Mouse (Mus musculus) midbrain, embryonic 12.5 days (tissue): ENCODE measurements around the gene Sox30. TPM values are rescaled to one million over a fixed set of nuclear protein-coding genes. Genes with fewer than 3 reads are reported as not detected.

Source experiments
- ATAC-seq: fragments of 200-750 bp; cut with Nextera tagmentation; 2 replicates; pipeline ENCODE4 v1.8.0; 2017; ENCODE audit warnings: low read depth, moderate TSS enrichment, moderate library complexity; ENCODE audit not compliant: low FRiP score
- H3K27ac ChIP-seq: fragments of 300-500 bp; sonication (generic); replicated peaks from 2 replicates; pipeline ENCODE4 v1.5.1; 2016; ENCODE audit warnings: mild to moderate bottlenecking
- H3K27me3 ChIP-seq: fragments of 300-500 bp; sonication (generic); 2 replicates; pipeline ENCODE4 v1.6.1; 2016; ENCODE audit warnings: mild to moderate bottlenecking
- H3K36me3 ChIP-seq: fragments of 300-500 bp; sonication (generic); 2 replicates; pipeline ENCODE4 v1.6.1; 2016
- H3K4me1 ChIP-seq: fragments of 300-500 bp; sonication (generic); 2 replicates; pipeline ENCODE4 v1.6.1; 2016
- H3K4me2 ChIP-seq: fragments of 300-500 bp; sonication (generic); replicated peaks from 2 replicates; pipeline ENCODE4 v1.6.1; 2016; ENCODE audit warnings: mild to moderate bottlenecking, moderate library complexity
- H3K4me3 ChIP-seq: fragments of 300-500 bp; sonication (generic); 2 replicates; pipeline ENCODE4 v1.5.1; 2016; ENCODE audit warnings: mild to moderate bottlenecking
- H3K9ac ChIP-seq: fragments of 300-500 bp; sonication (generic); replicated peaks from 2 replicates; pipeline ENCODE4 v1.6.1; 2016; ENCODE audit warnings: mild to moderate bottlenecking, moderate library complexity
- H3K9me3 ChIP-seq: fragments of 300-500 bp; sonication (generic); 2 replicates; pipeline ENCODE4 v1.6.1; 2016; ENCODE audit warnings: mild to moderate bottlenecking
- WGBS: fragments of 180-500 bp; shearing (Covaris S2); methylation state at CpG from one replicate; pipeline ENCODE4 v1.1.7; 2016; 5-methylcytosine and 5-hydroxymethylcytosine counted together
- polyA plus RNA-seq: library from polyadenylated mRNA; unstranded; fragments of >200 nt; fragmentation: Nextera tagmentation; extraction: Ambion mirVana; gene quantifications from 2 replicates; pipeline ENCODE4 v1.2.1, GENCODE M21; 2016

The Sox30 gene
- polyA plus RNA-seq, 1 experiment from 2014 or later: 0.37 TPM

DNA sequence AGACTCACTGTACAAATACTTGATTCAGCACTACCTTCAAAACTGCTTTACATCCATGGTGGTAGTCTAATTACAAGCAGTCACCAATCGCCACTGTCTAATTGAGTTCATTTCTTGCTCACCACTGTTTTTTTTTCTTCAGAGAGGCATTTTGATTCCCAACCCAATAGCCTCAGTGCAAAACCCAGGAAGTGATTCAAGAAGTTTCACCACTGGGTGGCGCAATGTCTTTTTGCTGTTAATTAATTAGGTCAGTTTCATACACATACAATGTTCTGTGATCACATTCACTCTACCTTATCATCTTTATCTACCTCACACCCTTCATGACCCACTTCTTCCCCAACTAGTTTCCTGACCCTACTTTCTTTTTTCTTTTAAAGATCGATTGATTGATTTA lies 20.5 kb upstream of the Sox30 start:
- Histone ChIP-seq H3K9ac (no peak overlapping the region), H3K4me1 (no peaks in the 10 kb centered on the region), H3K4me2 (no peak overlapping the region), H3K36me3 (no peaks in the 10 kb centered on the region), H3K4me3 (no peak overlapping the region), H3K27me3 (no peaks in the 10 kb centered on the region), H3K9me3 (no peaks in the 10 kb centered on the region), H3K27ac (no peak overlapping the region)
- no peak for ATAC-seq
- WGBS: 80% methylated on average over 3 of the region's 3 CpGs

DNA sequence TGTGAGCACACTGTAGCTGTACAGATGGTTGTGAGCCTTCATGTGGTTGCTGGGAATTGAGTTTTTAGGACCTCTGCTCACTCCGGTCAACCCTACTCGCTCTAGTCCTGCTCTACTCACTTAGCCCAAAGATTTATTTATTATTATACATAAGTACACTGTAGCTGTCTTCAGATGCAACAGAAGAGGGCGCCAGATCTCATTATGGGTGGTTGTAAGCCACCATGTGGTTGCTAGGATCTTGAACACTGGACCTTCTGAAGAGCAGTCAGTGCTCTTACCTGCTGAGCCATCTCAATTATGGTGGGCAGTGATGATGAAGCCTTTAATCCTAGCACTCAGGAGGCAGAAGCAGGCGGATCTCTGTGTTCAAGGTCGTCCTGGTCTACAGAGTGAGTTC lies 20.1 kb upstream of the Sox30 start:
- Histone ChIP-seq H3K4me1 (no peaks in the 10 kb centered on the region), H3K4me3 (no peak overlapping the region), H3K9me3 (no peaks in the 10 kb centered on the region), H3K36me3 (no peaks in the 10 kb centered on the region), H3K4me2 (no peak overlapping the region), H3K27me3 (no peaks in the 10 kb centered on the region), H3K27ac (no peak overlapping the region), H3K9ac (no peak overlapping the region)
- no peak for ATAC-seq
- WGBS: 80% methylated on average over 5 of the region's 5 CpGs

DNA sequence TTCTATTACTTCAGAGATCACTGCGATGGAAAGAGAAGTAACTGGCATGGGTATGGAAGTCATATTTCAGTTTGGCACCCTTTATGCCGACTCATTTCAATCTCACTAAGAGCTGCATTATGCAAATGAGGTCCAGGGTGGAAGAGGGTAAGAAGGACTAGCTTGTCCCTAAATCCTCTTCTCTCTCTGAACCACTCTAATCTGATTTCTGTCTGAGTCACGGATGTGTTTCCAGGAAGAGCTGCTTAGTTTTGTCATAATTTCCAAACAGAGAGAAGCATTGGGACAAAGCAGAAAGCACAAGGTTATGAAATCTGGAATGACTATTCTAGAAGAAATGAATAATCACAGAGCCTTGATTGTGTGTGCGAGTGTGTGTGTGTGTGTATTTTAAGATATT lies 13.2 kb upstream of the Sox30 start:
- Histone ChIP-seq H3K9me3 (no peaks in the 10 kb centered on the region), H3K9ac (no peak overlapping the region), H3K27ac (no peak overlapping the region), H3K4me1 (no peaks in the 10 kb centered on the region), H3K4me2 (no peak overlapping the region), H3K27me3 (no peaks in the 10 kb centered on the region), H3K4me3 (no peak overlapping the region), H3K36me3 (no peaks in the 10 kb centered on the region)
- no peak for ATAC-seq
- 88% methylated on average over 4 of the region's 4 CpGs for WGBS

DNA sequence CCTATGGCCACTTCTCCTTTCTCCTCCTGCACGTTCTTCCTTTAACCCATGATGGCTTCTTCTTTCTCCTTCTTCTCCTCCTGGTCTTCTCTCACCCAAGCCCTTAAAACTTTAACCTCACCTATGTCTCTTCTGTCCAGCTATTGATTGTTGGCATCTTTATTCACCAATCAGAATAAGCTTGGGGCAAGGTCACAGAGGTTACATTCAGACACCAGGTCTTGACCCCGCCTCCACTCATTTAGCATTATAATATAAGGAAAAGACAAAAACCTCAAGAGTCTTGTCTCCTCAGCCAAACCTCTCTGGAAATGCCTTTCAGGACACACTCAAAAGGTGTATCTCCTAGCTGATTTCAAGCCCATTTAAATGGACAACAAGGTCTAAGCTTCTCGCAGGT lies 11.6 kb upstream of the Sox30 start:
- Histone ChIP-seq H3K27me3 (no peaks in the 10 kb centered on the region), H3K4me3 (no peak overlapping the region), H3K9me3 (no peaks in the 10 kb centered on the region), H3K27ac (no peak overlapping the region), H3K9ac (no peak overlapping the region), H3K4me1 (no peaks in the 10 kb centered on the region), H3K4me2 (no peak overlapping the region), H3K36me3 (no peaks in the 10 kb centered on the region)
- ATAC-seq: no peak
- WGBS: 95% methylated on average over 3 of the region's 3 CpGs

DNA sequence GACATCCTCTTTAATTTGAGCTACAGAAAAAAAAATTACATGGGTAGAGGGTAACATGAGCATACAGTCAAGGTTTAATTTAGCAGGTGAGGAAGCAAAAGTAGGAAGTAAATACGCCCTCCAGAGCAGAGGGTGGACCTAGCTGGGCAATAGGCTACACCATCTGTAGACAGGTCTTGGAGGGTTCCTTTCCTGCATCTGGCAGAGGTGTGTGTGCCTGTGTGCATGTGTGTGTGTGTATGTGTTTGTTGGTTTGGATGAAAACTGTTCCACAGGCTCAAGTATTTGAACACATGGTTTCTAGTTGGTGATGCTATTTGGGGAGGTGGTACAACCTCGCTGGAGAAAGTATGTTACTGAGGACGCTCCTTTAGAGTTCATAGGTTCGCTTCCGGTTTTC lies 6.5 kb upstream of the Sox30 start:
- no peaks in the 10 kb centered on the region for H3K9me3 ChIP-seq
- ATAC-seq: no peak
- no peak overlapping the region for H3K4me2 ChIP-seq
- H3K36me3 ChIP-seq: no peaks in the 10 kb centered on the region
- H3K4me1 ChIP-seq: no peaks in the 10 kb centered on the region
- WGBS: 83% methylated on average over 5 of the region's 5 CpGs
- no peak overlapping the region for H3K9ac ChIP-seq
- no peak overlapping the region for H3K4me3 ChIP-seq
- H3K27ac ChIP-seq: no peak overlapping the region
- H3K27me3 ChIP-seq: no peaks in the 10 kb centered on the region

DNA sequence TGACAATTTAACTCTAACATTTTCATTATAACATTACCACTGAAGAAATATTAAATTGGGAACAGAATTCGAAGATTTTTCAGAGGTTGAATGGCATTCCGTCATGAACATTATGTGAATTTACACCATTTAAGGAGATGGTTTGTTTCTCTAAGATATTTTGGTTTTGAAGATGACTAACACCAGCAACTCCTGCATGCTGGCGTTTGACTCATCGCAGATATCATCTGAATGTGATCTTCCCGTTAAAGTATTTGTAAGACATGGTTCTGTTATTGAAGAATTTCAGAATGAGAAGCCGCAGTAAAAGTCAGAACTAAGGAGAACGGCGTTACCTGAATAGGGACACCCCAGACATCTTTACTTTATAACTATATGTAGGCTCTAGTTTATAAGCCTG lies 5.6 kb upstream of the Sox30 start:
- no peaks in the 10 kb centered on the region for H3K36me3 ChIP-seq
- no peak overlapping the region for H3K9ac ChIP-seq
- H3K27me3 ChIP-seq: peaks cover 6% of the 10 kb centered on the region; the same call in 1 of the 2 replicates
- 91% methylated on average over 8 of the region's 8 CpGs for WGBS
- no peaks in the 10 kb centered on the region for H3K9me3 ChIP-seq
- H3K27ac ChIP-seq: no peak overlapping the region
- no peak overlapping the region for H3K4me2 ChIP-seq
- no peaks in the 10 kb centered on the region for H3K4me1 ChIP-seq
- ATAC-seq: no peak
- H3K4me3 ChIP-seq: no peak overlapping the region

DNA sequence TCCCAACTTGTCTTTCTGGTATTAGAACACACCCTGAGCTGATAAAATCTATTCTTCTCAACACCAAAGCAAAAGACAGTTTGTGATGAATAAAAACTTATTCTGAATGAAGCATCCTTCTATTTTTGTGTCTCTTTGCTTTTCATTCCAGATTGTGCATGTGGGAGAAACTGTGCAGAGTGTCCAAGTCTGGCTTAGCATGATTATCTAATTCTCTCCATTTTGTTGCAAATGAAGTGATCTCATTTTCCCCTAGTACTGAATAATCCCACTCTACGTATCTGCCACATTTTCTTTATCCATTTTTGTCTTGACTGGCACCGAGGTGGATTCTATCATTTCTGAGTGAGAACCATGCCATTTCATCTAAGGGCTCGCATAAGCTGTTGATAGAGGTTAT lies 4.0 kb upstream of the Sox30 start:
- 80% methylated on average over 3 of the region's 3 CpGs for WGBS
- Histone ChIP-seq H3K9ac (no peak overlapping the region), H3K4me1 (peaks cover 2% of the 10 kb centered on the region; the same call in 1 of the 2 replicates), H3K4me3 (no peak overlapping the region), H3K27me3 (peaks cover 11% of the 10 kb centered on the region; the same call in 1 of the 2 replicates), H3K27ac (no peak overlapping the region), H3K4me2 (no peak overlapping the region), H3K9me3 (0 out of 2 replicates have a peak, but pooled peaks cover 3% of the 10 kb centered on the region), H3K36me3 (no peaks in the 10 kb centered on the region)
- ATAC-seq: no peak

DNA sequence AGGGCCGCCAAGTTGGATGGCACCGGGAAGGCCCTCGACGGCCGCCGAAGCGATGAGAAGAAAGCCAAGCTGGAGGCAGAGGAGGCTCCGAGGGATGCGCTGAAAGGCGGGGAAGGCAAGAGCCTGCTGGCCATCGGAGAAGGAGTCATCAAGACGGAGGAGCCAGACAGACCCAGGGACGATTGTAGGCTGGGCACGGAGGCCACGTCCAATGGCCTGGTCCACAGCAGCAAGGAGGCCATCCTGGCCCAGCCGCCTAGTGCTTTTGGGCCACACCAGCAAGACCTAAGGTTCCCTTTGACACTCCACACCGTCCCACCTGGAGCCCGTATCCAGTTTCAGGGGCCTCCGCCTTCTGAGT lies 763 bp downstream of the Sox30 start:
- H3K9me3 ChIP-seq: 0 out of 2 replicates have a peak, but pooled peaks cover 3% of the 10 kb centered on the region
- H3K4me3 ChIP-seq: peak overlapping the region; percentile 57
- peaks cover 3% of the 10 kb centered on the region; the same call in 1 of the 2 replicates for H3K4me1 ChIP-seq
- H3K27ac ChIP-seq: peak overlapping the region; percentile 79
- 36% methylated on average over 19 of the region's 19 CpGs for WGBS
- peak; percentile 60; the same call in 1 of the 2 replicates for ATAC-seq
- H3K9ac ChIP-seq: peak overlapping the region; percentile 71
- H3K36me3 ChIP-seq: no peaks in the 10 kb centered on the region
- peak overlapping the region; percentile 62 for H3K4me2 ChIP-seq
- H3K27me3 ChIP-seq: peaks cover 13% of the 10 kb centered on the region; the same call in 1 of the 2 replicates

DNA sequence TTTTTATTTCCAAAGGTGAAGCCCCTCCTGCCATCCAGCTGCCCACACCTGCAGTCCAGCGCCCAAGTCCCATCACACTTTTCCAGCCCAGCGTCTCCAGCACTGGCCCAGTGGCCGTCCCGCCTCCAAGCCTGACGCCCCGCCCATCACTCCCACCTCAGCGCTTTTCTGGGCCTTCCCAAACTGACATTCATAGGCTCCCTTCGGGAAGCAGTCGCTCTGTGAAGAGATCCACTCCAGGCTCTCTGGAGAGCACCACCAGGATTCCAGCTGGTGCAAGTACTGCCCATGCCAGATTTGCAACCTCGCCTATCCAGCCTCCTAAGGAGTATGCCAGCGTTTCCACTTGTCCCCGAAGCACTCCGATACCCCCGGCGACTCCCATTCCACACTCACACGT lies 11.5 kb downstream of the Sox30 start:
- 7% methylated on average over 16 of the region's 16 CpGs for WGBS
- no peak overlapping the region for H3K27ac ChIP-seq
- H3K9ac ChIP-seq: no peak overlapping the region
- H3K4me3 ChIP-seq: peak overlapping the region; percentile 26
- peak; percentile 41; the same call in 1 of the 2 replicates for ATAC-seq
- no peaks in the 10 kb centered on the region for H3K36me3 ChIP-seq
- H3K4me2 ChIP-seq: peak overlapping the region; percentile 46
- H3K27me3 ChIP-seq: peaks cover 7% of the 10 kb centered on the region; the same call in 1 of the 2 replicates
- H3K4me1 ChIP-seq: 0 out of 2 replicates have a peak, but pooled peaks cover 3% of the 10 kb centered on the region
- H3K9me3 ChIP-seq: no peaks in the 10 kb centered on the region

DNA sequence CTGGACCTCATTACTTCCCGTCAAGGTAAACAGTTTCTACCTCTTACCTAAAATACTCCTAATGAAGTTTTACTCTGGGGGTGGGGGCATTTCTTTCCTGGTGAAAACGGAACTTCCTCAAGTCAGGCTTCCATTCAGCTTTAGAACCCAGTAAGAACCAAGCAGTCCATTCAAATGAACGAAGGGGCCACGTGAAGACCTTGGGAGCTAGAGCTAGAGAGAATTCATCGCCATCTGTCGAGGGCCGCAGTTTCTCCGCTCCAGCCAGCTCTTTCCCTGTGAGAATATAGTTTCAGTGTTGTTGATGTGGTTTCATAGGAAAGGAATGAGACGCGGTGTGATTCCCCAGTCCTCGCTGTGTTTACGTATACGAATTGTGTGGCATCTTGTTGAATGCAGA lies 12.0 kb downstream of the Sox30 start:
- peak overlapping the region; percentile 46 for H3K4me2 ChIP-seq
- H3K4me3 ChIP-seq: no peak overlapping the region
- H3K36me3 ChIP-seq: no peaks in the 10 kb centered on the region
- 0 out of 2 replicates have a peak, but pooled peaks cover 3% of the 10 kb centered on the region for H3K4me1 ChIP-seq
- no peaks in the 10 kb centered on the region for H3K9me3 ChIP-seq
- no peak for ATAC-seq
- H3K27ac ChIP-seq: no peak overlapping the region
- WGBS: 49% methylated on average over 13 of the region's 13 CpGs
- H3K9ac ChIP-seq: no peak overlapping the region
- peaks cover 7% of the 10 kb centered on the region; the same call in 1 of the 2 replicates for H3K27me3 ChIP-seq

DNA sequence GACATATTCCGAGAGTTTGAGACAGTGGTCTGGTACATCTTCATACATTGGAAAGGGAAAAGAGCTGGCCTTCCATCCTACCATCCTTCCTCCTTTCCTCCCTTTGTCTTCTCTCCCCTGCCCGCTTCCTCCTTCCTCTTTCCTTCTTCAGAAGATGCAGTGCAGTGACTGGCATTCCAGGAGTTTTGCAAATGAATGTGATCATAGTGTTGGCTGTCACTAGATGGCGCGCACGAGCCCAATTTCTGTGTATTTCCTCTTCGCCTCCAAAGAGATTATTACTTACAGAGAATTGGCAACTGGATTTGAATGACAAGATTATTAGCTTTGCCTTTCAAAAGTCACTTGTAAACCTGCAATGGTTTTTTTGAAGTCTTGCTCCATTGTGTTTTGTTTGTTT lies 36.0 kb downstream of the Sox30 start:
- no peak overlapping the region for H3K4me3 ChIP-seq
- H3K4me2 ChIP-seq: no peak overlapping the region
- H3K27me3 ChIP-seq: no peaks in the 10 kb centered on the region
- WGBS: 22% methylated on average over 6 of the region's 6 CpGs
- H3K9ac ChIP-seq: no peak overlapping the region
- H3K4me1 ChIP-seq: no peaks in the 10 kb centered on the region
- no peak for ATAC-seq
- H3K36me3 ChIP-seq: no peaks in the 10 kb centered on the region
- H3K9me3 ChIP-seq: no peaks in the 10 kb centered on the region
- no peak overlapping the region for H3K27ac ChIP-seq

DNA sequence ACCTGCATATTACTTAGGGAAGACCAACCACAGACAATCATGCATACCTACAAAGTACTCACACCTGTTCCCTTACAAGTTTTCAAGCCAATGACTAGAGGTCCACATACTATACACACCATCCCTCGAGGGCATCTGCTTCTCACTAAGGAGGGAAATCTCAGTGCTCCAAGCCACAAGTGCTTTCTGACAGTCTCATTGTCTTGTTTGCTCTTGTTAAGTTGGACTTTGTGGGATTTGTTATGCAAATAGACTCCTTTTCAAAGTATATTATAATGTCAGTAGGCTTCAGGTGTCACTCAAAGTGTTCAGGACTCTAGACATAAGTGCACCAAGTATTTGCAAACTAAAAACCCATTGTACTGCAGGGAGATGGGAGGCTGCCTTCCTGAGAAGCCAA lies 40.1 kb downstream of the Sox30 start:
- Histone ChIP-seq H3K9me3 (no peaks in the 10 kb centered on the region), H3K36me3 (no peaks in the 10 kb centered on the region), H3K27ac (no peak overlapping the region), H3K27me3 (no peaks in the 10 kb centered on the region), H3K4me2 (no peak overlapping the region), H3K4me3 (no peak overlapping the region), H3K4me1 (no peaks in the 10 kb centered on the region), H3K9ac (no peak overlapping the region)
- WGBS: 62% methylated on average over 1 of the region's 1 CpGs
- no peak for ATAC-seq

DNA sequence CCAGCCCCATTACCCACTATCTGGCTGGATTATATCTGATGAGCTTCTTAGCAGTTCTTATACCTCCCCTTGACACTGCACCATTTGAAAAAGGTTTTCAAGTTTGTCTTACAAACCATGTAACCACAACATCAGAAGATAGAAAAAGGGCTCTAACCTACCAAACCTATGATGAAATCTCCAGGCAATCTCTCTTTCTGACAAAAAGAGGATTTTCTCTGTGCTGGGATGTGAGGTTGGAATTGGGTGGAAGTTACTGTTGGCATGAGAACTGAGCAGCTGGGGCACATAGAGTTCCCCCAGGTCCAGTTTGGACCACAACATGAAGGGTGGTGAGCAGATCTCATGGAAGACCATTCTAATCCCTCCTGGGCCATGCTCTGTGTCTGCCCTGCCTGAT lies 41.7 kb downstream of the Sox30 start:
- no peaks in the 10 kb centered on the region for H3K27me3 ChIP-seq

More for the DNA sequence above, 41.7 kb downstream of the Sox30 start:
- no peaks in the 10 kb centered on the region for H3K9me3 ChIP-seq
- H3K27ac ChIP-seq: no peak overlapping the region
- H3K9ac ChIP-seq: no peak overlapping the region
- ATAC-seq: no peak
- H3K4me1 ChIP-seq: no peaks in the 10 kb centered on the region
- no peak overlapping the region for H3K4me3 ChIP-seq
- H3K4me2 ChIP-seq: no peak overlapping the region
- no peaks in the 10 kb centered on the region for H3K36me3 ChIP-seq
